Mouse (Mus musculus): ENCODE data around the gene Olfr223. TPM values are rescaled to one million over a fixed set of nuclear protein-coding genes. Genes with fewer than 3 reads are reported as not detected.

The Olfr223 gene
- polyA plus RNA-seq, 1 experiment from 2014 or later: not detected

- ATAC-seq (ENCODE audit: low FRiP score, low TSS enrichment): no peak
- Histone ChIP-seq H3K27ac (ENCODE audit: low read depth, low read length) (no peak overlapping the region), H3K4me1 (ENCODE audit: control insufficient read depth, insufficient read depth, low read length) (no peaks in the 10 kb centered on the region), H3K4me2 (replicated peaks; ENCODE audit: low read depth, low read length) (no peak overlapping the region), H3K4me3 (ENCODE audit: low read length) (no peak overlapping the region), H3K36me3 (ENCODE audit: control insufficient read depth, insufficient read depth, low read length) (no peaks in the 10 kb centered on the region), H3K27me3 (ENCODE audit: control insufficient read depth, insufficient read depth, low read length) (no peaks in the 10 kb centered on the region), H3K9me3 (ENCODE audit: control insufficient read depth, low read length) (no peaks in the 10 kb centered on the region), H3K9ac (ENCODE audit: low read depth, low read length) (no peak overlapping the region)
- 65% methylated on average over 3 of the region's 3 CpGs for WGBS
These were observed 23.8 kb downstream of the Olfr223 start for GRCm38 (mm10) chr11:59569306-59569705.

DNA sequence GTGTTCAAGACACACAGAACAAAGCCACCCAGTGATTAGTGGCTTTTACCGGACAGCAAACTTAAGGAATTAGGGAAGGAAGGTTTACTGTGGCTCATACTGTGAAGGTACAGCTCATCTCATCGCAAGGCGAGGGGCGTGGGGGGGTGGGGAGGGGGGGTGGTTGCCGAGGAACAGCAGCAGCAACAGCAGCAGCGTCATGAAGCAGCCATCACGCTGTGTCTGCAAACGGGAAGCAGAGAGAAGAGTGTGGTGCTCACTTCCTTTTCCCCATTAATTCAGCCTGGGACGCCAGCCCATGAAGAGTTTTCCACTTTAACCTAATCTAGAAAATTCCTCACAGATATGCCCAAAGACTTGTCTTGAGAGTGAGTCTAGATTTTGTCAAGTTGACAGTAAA lies 30.3 kb downstream of the Olfr223 start:
- Histone ChIP-seq H3K27me3 (ENCODE audit: control insufficient read depth, insufficient read depth, low read length) (no peaks in the 10 kb centered on the region), H3K9ac (ENCODE audit: low read depth, low read length) (no peak overlapping the region), H3K4me1 (ENCODE audit: control insufficient read depth, insufficient read depth, low read length) (no peaks in the 10 kb centered on the region), H3K4me3 (ENCODE audit: low read length) (no peak overlapping the region), H3K27ac (ENCODE audit: low read depth, low read length) (no peak overlapping the region), H3K9me3 (ENCODE audit: control insufficient read depth, low read length) (no peaks in the 10 kb centered on the region), H3K4me2 (replicated peaks; ENCODE audit: low read depth, low read length) (no peak overlapping the region), H3K36me3 (ENCODE audit: control insufficient read depth, insufficient read depth, low read length) (no peaks in the 10 kb centered on the region)
- ATAC-seq (ENCODE audit: low FRiP score, low TSS enrichment): no peak
- WGBS: 79% methylated on average over 9 of the region's 9 CpGs

DNA sequence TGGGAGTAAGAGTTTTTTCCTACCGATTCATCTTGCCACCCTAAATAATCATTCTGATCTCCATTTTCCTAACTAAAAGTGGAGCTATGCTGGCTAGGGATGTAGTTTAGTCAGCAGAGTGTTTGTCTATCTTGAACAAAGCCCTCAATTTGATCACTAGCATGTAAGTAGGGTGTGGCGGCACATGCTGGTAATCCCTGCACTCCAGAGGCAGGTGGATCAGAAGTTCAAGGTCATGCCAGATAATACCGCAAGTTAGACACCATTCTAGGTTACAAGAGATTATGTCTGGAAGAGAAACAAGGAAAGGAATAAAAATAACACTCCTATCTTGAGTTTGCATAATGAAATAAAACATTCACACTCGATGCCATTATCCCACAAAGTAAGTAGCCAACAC lies 30.8 kb downstream of the Olfr223 start:
- H3K9ac ChIP-seq (ENCODE audit: low read depth, low read length): no peak overlapping the region
- no peak overlapping the region for H3K4me3 ChIP-seq (ENCODE audit: low read length)
- no peak overlapping the region for H3K4me2 ChIP-seq (replicated peaks; ENCODE audit: low read depth, low read length)
- 93% methylated on average over 4 of the region's 4 CpGs for WGBS
- no peak for ATAC-seq (ENCODE audit: low FRiP score, low TSS enrichment)
- no peaks in the 10 kb centered on the region for H3K4me1 ChIP-seq (ENCODE audit: control insufficient read depth, insufficient read depth, low read length)
- H3K36me3 ChIP-seq (ENCODE audit: control insufficient read depth, insufficient read depth, low read length): no peaks in the 10 kb centered on the region
- H3K27me3 ChIP-seq (ENCODE audit: control insufficient read depth, insufficient read depth, low read length): no peaks in the 10 kb centered on the region
- no peaks in the 10 kb centered on the region for H3K9me3 ChIP-seq (ENCODE audit: control insufficient read depth, low read length)
- no peak overlapping the region for H3K27ac ChIP-seq (ENCODE audit: low read depth, low read length)

- Histone ChIP-seq H3K4me2 (replicated peaks; ENCODE audit: low read depth, low read length) (no peak overlapping the region), H3K4me3 (ENCODE audit: low read length) (no peak overlapping the region), H3K36me3 (ENCODE audit: control insufficient read depth, insufficient read depth, low read length) (no peaks in the 10 kb centered on the region), H3K27me3 (ENCODE audit: control insufficient read depth, insufficient read depth, low read length) (no peaks in the 10 kb centered on the region), H3K9ac (ENCODE audit: low read depth, low read length) (no peak overlapping the region), H3K4me1 (ENCODE audit: control insufficient read depth, insufficient read depth, low read length) (no peaks in the 10 kb centered on the region), H3K27ac (ENCODE audit: low read depth, low read length) (no peak overlapping the region), H3K9me3 (ENCODE audit: control insufficient read depth, low read length) (no peaks in the 10 kb centered on the region)
- ATAC-seq (ENCODE audit: low FRiP score, low TSS enrichment): no peak
- WGBS: 77% methylated on average over 3 of the region's 3 CpGs
These were observed 32.2 kb downstream of the Olfr223 start for GRCm38 (mm10) chr11:59560906-59561305.

GRCm38 (mm10) chr11:59554535-59554934 lies 38.6 kb downstream of the Olfr223 start:
- ATAC-seq (ENCODE audit: low FRiP score, low TSS enrichment): no peak
- 77% methylated on average over 8 of the region's 8 CpGs for WGBS
- Histone ChIP-seq H3K4me2 (replicated peaks; ENCODE audit: low read depth, low read length) (no peak overlapping the region), H3K27me3 (ENCODE audit: control insufficient read depth, insufficient read depth, low read length) (no peaks in the 10 kb centered on the region), H3K27ac (ENCODE audit: low read depth, low read length) (no peak overlapping the region), H3K4me3 (ENCODE audit: low read length) (no peak overlapping the region), H3K9me3 (ENCODE audit: control insufficient read depth, low read length) (no peaks in the 10 kb centered on the region), H3K36me3 (ENCODE audit: control insufficient read depth, insufficient read depth, low read length) (no peaks in the 10 kb centered on the region), H3K4me1 (ENCODE audit: control insufficient read depth, insufficient read depth, low read length) (no peaks in the 10 kb centered on the region), H3K9ac (ENCODE audit: low read depth, low read length) (no peak overlapping the region)

- H3K9me3 ChIP-seq (ENCODE audit: control insufficient read depth, low read length): no peaks in the 10 kb centered on the region
- WGBS: 94% methylated on average over 11 of the region's 11 CpGs
- no peak overlapping the region for H3K4me2 ChIP-seq (replicated peaks; ENCODE audit: low read depth, low read length)
- ATAC-seq (ENCODE audit: low FRiP score, low TSS enrichment): no peak
- H3K27ac ChIP-seq (ENCODE audit: low read depth, low read length): no peak overlapping the region
- no peak overlapping the region for H3K4me3 ChIP-seq (ENCODE audit: low read length)
- no peaks in the 10 kb centered on the region for H3K36me3 ChIP-seq (ENCODE audit: control insufficient read depth, insufficient read depth, low read length)
- H3K4me1 ChIP-seq (ENCODE audit: control insufficient read depth, insufficient read depth, low read length): no peaks in the 10 kb centered on the region
- no peak overlapping the region for H3K9ac ChIP-seq (ENCODE audit: low read depth, low read length)
- H3K27me3 ChIP-seq (ENCODE audit: control insufficient read depth, insufficient read depth, low read length): no peaks in the 10 kb centered on the region
These were observed 39.0 kb downstream of the Olfr223 start for GRCm38 (mm10) chr11:59554127-59554526.

DNA sequence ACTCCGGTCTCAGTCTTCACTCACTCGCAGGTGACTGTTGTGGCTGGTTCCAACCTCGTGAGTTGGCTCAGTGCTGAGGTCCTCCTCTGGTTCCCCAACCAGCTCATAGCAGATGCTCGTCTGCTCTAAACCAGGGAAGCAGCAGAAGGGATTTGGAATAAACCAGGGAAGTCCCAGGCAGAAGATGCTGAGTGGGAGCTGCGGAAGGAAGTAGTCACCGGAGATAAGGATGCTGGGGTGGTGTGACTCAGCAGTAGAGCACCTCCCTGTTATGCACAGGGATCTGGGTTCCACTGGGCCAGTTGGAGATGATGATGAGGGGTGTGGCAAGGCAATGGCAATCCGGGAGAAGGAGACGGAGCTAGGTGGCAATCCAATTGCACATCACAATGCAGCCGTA lies 49.1 kb downstream of the Olfr223 start:
- no peak overlapping the region for H3K4me3 ChIP-seq (ENCODE audit: low read length)
- H3K27me3 ChIP-seq (ENCODE audit: control insufficient read depth, insufficient read depth, low read length): no peaks in the 10 kb centered on the region
- 84% methylated on average over 9 of the region's 9 CpGs for WGBS
- H3K36me3 ChIP-seq (ENCODE audit: control insufficient read depth, insufficient read depth, low read length): no peaks in the 10 kb centered on the region
- H3K9ac ChIP-seq (ENCODE audit: low read depth, low read length): no peak overlapping the region
- ATAC-seq (ENCODE audit: low FRiP score, low TSS enrichment): no peak
- no peaks in the 10 kb centered on the region for H3K9me3 ChIP-seq (ENCODE audit: control insufficient read depth, low read length)
- no peak overlapping the region for H3K27ac ChIP-seq (ENCODE audit: low read depth, low read length)
- H3K4me1 ChIP-seq (ENCODE audit: control insufficient read depth, insufficient read depth, low read length): no peaks in the 10 kb centered on the region
- H3K4me2 ChIP-seq (replicated peaks; ENCODE audit: low read depth, low read length): no peak overlapping the region

DNA sequence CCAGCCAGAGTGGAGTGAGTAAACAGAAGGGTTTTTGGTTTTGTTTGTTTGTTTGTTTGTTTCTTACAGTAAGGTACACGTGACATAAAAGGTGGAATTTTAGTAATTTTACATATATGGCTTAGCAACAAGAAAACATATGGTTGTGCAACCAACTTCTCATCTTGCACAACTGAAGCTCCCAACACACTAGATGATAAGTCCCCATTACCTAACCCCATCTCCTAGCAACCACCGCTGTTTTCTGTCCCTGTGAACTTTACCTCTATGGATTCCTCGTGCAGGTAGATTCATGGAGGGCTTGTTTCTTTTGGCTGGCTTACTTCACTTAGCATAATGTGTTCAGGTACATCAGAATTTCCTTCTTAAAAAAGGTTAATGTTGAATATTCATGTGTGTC lies 49.7 kb downstream of the Olfr223 start:
- Histone ChIP-seq H3K36me3 (ENCODE audit: control insufficient read depth, insufficient read depth, low read length) (no peaks in the 10 kb centered on the region), H3K4me2 (replicated peaks; ENCODE audit: low read depth, low read length) (no peak overlapping the region), H3K27me3 (ENCODE audit: control insufficient read depth, insufficient read depth, low read length) (no peaks in the 10 kb centered on the region), H3K9ac (ENCODE audit: low read depth, low read length) (no peak overlapping the region), H3K4me1 (ENCODE audit: control insufficient read depth, insufficient read depth, low read length) (0 out of 2 replicates have a peak, but pooled peaks cover 3% of the 10 kb centered on the region), H3K4me3 (ENCODE audit: low read length) (no peak overlapping the region), H3K27ac (ENCODE audit: low read depth, low read length) (no peak overlapping the region), H3K9me3 (ENCODE audit: control insufficient read depth, low read length) (no peaks in the 10 kb centered on the region)
- 84% methylated on average over 3 of the region's 3 CpGs for WGBS
- no peak for ATAC-seq (ENCODE audit: low FRiP score, low TSS enrichment)

DNA sequence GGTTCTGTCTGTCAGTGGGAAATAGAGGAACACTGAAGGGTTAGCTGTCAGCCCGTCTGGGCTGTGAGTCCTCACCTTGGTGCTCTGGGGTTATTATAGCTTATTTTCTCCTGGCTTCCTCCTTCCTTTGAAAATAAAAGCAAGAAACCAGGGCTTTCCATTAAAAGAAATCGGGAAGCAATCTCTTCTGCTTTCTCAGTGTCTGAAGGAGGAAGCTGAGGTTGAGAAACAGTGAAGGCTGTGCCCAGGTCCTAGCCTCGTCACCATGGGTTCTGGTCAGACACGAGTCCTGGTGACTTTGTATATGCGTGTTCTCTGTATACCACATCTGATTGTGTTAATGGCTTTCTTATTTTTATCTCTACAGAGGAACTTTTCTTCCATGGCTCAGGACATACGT lies 50.6 kb downstream of the Olfr223 start:
- H3K9ac ChIP-seq (ENCODE audit: low read depth, low read length): no peak overlapping the region
- no peak overlapping the region for H3K4me2 ChIP-seq (replicated peaks; ENCODE audit: low read depth, low read length)
- peaks cover 7% of the 10 kb centered on the region; the same call in 1 of the 2 replicates for H3K4me1 ChIP-seq (ENCODE audit: control insufficient read depth, insufficient read depth, low read length)
- no peaks in the 10 kb centered on the region for H3K9me3 ChIP-seq (ENCODE audit: control insufficient read depth, low read length)
- ATAC-seq (ENCODE audit: low FRiP score, low TSS enrichment): no peak
- WGBS: 77% methylated on average over 6 of the region's 6 CpGs
- H3K27me3 ChIP-seq (ENCODE audit: control insufficient read depth, insufficient read depth, low read length): no peaks in the 10 kb centered on the region
- no peak overlapping the region for H3K27ac ChIP-seq (ENCODE audit: low read depth, low read length)
- no peak overlapping the region for H3K4me3 ChIP-seq (ENCODE audit: low read length)
- no peaks in the 10 kb centered on the region for H3K36me3 ChIP-seq (ENCODE audit: control insufficient read depth, insufficient read depth, low read length)

DNA sequence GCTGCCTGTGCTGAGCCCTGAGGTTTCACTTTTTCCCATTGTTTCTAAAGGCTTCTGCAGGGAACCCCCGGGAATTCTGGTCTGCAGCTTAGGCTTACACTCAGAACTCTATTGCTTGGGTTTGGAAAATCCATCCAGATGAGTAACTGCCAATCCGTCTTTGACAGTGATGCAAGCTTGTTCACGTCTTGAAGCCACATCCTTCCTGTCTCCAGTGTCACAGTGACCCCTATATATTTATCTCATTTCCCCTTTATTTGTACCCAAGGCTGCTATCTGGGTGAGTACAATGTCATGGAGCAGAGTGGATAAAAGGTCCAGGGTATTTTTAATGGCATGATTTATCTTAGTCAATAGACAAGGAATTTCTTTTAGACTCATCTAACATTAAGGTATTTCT lies 51.8 kb downstream of the Olfr223 start, which contains the start of gene Nlrp3:
TSS of gene Nlrp3 (plus strand) at position 245 of the 400 bp plus-strand sequence.
- Histone ChIP-seq H3K9me3 (ENCODE audit: control insufficient read depth, low read length) (no peaks in the 10 kb centered on the region), H3K4me3 (ENCODE audit: low read length) (no peak within 1 kb of the TSS), H3K27ac (ENCODE audit: low read depth, low read length) (no peak within 1 kb of the TSS), H3K36me3 (ENCODE audit: control insufficient read depth, insufficient read depth, low read length) (no peaks in the 10 kb centered on the region), H3K9ac (ENCODE audit: low read depth, low read length) (no peak within 1 kb of the TSS), H3K4me1 (ENCODE audit: control insufficient read depth, insufficient read depth, low read length) (peaks cover 9% of the 10 kb centered on the region; the same call in 1 of the 2 replicates), H3K27me3 (ENCODE audit: control insufficient read depth, insufficient read depth, low read length) (no peaks in the 10 kb centered on the region), H3K4me2 (replicated peaks; ENCODE audit: low read depth, low read length) (no peak within 1 kb of the TSS)
- no peak for ATAC-seq (ENCODE audit: low FRiP score, low TSS enrichment)
- 52% methylated on average over 3 of the region's 3 CpGs for WGBS

Measured in kidney, embryonic 14.5 days (tissue).